Mouse (Mus musculus) erythroblast, embryonic 14.5 days (primary cell): ENCODE measurements around the gene Ces3b. TPM values are rescaled to one million over a fixed set of nuclear protein-coding genes. Genes with fewer than 3 reads are reported as not detected.
"Not testable (repeated sequence)": the region's sequence is repeated elsewhere in the genome, so short reads cannot be mapped to it uniquely, and the experiment has no call there.

Experiments used
- H3K27me3 ChIP-seq: 2 replicates; pipeline ENCODE4 v1.6.1; 2012; ENCODE audit warnings: inconsistent platforms; ENCODE audit not compliant: control insufficient read depth
- H3K36me3 ChIP-seq: 2 replicates; pipeline ENCODE4 v1.6.1; 2012; ENCODE audit warnings: mild to moderate bottlenecking, inconsistent platforms; ENCODE audit not compliant: control insufficient read depth
- H3K4me1 ChIP-seq: 2 replicates; pipeline ENCODE4 v1.6.1; 2012; ENCODE audit warnings: inconsistent platforms; ENCODE audit not compliant: control insufficient read depth
- H3K4me3 ChIP-seq: replicated peaks from 2 replicates; pipeline ENCODE3; 2012; ENCODE audit warnings: moderate library complexity, mild to moderate bottlenecking, inconsistent platforms
- H3K9me3 ChIP-seq: 2 replicates; pipeline ENCODE4 v1.6.1; 2012; ENCODE audit warnings: low read length, inconsistent platforms, mixed read lengths; ENCODE audit not compliant: control insufficient read depth
- GATA1 ChIP-seq: IDR thresholded peaks from 2 replicates; pipeline ENCODE4 v1.6.1; 2012; ENCODE audit warnings: low read length, inconsistent platforms, mixed read lengths
- TAL1 ChIP-seq: IDR thresholded peaks from 3 replicates; pipeline ENCODE4 v1.6.1; 2012; ENCODE audit warnings: low read length, inconsistent platforms, mixed read lengths
- polyA plus RNA-seq: library from polyadenylated mRNA; stranded (reverse); fragments of >175 nt; gene quantifications from 2 replicates; pipeline ENCODE4 v1.2.3, GENCODE M21; 2012

Gene Ces3b
- not detected in 2 replicates for polyA plus RNA-seq

DNA sequence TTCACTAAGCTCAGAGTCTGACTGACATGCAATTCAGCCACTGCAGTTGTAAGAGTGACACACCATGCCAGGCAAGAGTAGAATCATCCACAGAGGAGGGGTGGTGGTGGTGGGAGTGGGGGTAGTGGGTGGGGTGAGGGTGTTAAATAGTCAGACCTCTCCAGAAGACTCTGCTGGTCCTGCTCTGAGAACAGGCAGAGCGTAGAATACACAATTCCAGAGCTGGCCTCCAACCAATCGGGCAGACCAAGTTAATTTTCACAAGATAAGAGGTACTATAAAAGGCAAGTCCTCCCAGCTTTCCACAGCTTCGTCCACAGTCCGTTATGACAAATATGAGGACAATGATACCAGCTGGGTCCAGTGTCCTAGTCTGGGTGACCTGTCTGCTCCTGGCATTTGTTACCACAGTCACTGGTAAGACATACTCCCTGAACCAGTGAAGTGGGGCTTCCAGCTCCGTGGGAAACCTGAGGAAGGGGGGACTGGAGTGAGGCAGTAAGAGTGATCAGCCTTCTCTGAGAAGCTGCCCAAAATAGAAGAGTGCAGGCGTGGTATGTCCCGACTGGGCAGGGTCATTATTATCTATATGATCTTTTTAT, at the start of gene Ces3b:
Gene Ces3b, plus strand, starts transcription at position 305 of the 602 bp plus-strand sequence.
- Histone ChIP-seq H3K36me3 (no peaks in the 10 kb centered on the region), H3K9me3 (no peaks in the 10 kb centered on the region), H3K4me3 (no peak within 1 kb of the TSS), H3K27me3 (no peaks in the 10 kb centered on the region), H3K4me1 (no peaks in the 10 kb centered on the region)
- TF ChIP-seq TAL1 (no peak), GATA1 (no peak)

DNA sequence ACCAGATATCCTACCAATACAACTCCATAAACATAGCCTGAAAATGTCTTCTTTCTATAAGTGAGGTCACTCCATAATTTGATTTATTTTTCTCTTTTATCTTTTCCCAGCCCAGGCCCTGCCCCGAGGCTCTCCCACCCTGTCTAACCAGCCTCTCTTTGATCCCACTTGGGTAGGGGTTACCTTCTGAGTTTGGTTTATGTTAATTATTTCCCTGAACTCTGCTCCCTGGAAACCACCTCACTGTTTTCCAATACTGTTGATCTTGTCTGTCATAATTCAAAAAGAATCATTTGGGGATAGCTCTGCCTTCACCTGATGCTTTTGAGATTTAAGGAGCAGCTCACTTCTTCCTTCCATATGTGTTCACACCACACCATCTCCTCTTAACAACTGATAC, 40.0 kb upstream of the Ces3b start:
- no peak overlapping the region for H3K4me3 ChIP-seq
- H3K36me3 ChIP-seq = no peaks in the 10 kb centered on the region
- H3K4me1 ChIP-seq = no peaks in the 10 kb centered on the region
- no peaks in the 10 kb centered on the region for H3K27me3 ChIP-seq
- no peak for TF ChIP-seq TAL1
- no peak for TF ChIP-seq GATA1
- peaks cover 4% of the 10 kb centered on the region; the same call in 1 of the 2 replicates for H3K9me3 ChIP-seq

DNA sequence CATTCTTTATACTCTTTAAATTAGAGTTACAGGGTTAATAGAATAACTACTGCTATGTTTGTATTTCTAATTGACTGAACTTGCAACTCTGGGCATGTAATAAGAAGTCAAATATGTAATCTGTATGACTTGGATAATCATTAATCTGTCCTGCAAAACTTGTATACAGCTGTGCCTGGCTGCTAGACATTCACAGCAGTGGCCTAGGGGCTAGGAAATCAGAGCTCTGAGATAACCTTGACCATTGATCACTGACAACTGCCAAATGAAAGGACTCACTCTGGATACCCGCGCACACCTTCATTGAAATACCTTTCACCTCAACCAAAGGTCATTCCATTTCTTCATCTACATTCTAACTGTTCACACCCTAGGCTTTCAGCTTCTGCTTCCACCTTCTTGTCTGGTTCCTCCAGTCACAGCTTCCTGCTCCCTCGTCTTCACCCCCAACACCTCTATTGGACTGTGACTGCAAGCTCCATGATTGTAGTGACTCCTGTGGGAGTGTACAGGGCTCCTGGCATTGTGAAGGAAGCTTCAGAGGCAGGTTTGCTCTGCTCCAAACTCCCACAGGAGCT, 37.6 kb upstream of the Ces3b start:
- no peak overlapping the region for H3K4me3 ChIP-seq
- no peaks in the 10 kb centered on the region for H3K27me3 ChIP-seq
- H3K9me3 ChIP-seq = no peaks in the 10 kb centered on the region
- no peaks in the 10 kb centered on the region for H3K36me3 ChIP-seq
- no peaks in the 10 kb centered on the region for H3K4me1 ChIP-seq
- TF ChIP-seq GATA1 = no peak
- no peak for TF ChIP-seq TAL1

DNA sequence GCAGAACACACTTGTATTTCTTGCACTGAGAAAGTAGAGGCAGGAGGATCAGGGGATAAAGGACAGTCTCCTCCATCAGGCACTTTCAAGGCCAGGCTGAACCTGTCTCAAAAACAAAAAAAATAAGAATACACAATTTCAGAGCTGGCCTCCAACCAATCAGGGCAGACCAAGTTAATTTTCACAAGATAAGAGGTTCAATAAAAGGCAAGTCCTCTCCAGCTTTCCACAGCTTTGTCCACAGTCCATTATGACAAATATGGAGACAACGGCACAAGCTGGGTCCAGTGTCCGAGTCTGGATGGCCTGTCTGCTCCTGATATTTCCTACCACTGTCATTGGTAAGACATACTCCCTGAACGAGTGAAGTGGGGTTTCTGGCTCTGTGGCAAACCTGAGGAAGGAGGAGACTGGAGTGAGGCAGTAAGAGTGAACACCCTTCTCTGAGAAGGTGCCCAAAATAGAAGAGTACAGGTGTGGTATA, 35.1 kb upstream of the Ces3b start, which contains the start of gene Ces3a:
Gene Ces3a, plus strand, starts transcription at position 231 of the 484 bp plus-strand sequence.
- no peak for TF ChIP-seq GATA1
- Histone ChIP-seq H3K4me3 (no peak within 1 kb of the TSS), H3K9me3 (no peaks in the 10 kb centered on the region), H3K27me3 (no peaks in the 10 kb centered on the region), H3K4me1 (no peaks in the 10 kb centered on the region), H3K36me3 (no peaks in the 10 kb centered on the region)

DNA sequence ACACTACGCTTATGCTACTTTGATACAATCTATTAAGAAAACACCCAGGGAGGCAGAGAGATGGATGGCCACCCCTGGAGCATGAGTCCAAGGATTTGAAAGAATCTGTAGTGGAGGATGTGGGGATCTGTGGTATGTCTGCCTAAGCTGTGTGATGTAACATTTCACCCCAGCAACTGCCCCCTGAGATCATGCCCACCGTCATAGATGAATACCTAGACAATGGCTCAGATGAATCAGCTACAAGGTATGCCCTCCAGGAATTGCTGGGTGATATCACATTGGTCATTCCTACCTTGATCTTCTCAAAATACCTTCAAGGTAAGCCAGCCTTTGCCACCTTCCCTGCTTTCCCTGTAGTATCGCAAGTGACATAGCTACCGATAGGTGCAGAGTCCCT, 27.3 kb upstream of the Ces3b start:
- Histone ChIP-seq H3K4me3 (no peak overlapping the region), H3K9me3 (no peaks in the 10 kb centered on the region), H3K36me3 (no peaks in the 10 kb centered on the region), H3K27me3 (no peaks in the 10 kb centered on the region), H3K4me1 (no peaks in the 10 kb centered on the region)
- TF ChIP-seq GATA1 (no peak), TAL1 (no peak)

DNA sequence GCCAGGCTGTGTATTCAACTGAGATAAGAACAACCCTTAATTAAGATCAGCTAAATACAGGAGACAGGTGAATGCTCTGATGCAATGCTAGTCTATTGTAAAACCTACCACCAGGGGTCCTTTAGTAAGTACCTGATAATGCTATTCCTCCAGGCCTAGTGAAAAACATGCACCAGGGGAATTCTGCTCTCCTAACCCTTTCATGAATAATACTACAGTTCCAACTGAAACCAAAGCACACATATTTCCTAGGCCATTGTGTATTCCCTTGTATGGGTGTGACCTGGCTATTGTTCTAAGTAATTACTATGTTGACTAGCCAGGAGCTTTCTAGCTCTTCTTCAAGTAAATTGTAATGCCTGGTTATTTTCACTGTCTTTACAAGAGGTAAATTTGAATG, 23.5 kb upstream of the Ces3b start:
- no peak for TF ChIP-seq GATA1
- TF ChIP-seq TAL1 = no peak
- Histone ChIP-seq H3K27me3 (no peaks in the 10 kb centered on the region), H3K4me3 (no peak overlapping the region), H3K4me1 (no peaks in the 10 kb centered on the region), H3K9me3 (no peaks in the 10 kb centered on the region), H3K36me3 (no peaks in the 10 kb centered on the region)

DNA sequence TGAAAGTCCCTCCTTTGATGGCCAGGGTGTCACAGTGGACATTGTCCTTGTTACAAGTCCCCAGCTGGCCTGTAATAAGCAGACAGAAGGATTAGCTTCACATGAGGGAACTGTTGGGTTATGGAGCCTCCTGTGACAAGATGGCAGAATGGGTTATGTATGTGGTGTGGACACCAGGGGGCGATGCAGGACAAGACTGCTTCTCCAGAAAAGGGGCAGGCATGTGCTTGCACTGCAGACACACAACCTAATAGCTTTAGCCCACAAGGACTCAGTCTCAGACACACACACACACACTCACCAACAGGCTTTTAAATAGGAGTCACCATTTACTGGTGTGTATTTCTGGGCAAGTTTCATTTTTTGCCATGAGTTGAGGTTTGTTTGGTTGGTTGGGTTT, 16.8 kb upstream of the Ces3b start:
- TF ChIP-seq GATA1 (no peak), TAL1 (no peak)
- Histone ChIP-seq H3K36me3 (no peaks in the 10 kb centered on the region), H3K4me1 (no peaks in the 10 kb centered on the region), H3K4me3 (no peak overlapping the region), H3K27me3 (no peaks in the 10 kb centered on the region), H3K9me3 (no peaks in the 10 kb centered on the region)

DNA sequence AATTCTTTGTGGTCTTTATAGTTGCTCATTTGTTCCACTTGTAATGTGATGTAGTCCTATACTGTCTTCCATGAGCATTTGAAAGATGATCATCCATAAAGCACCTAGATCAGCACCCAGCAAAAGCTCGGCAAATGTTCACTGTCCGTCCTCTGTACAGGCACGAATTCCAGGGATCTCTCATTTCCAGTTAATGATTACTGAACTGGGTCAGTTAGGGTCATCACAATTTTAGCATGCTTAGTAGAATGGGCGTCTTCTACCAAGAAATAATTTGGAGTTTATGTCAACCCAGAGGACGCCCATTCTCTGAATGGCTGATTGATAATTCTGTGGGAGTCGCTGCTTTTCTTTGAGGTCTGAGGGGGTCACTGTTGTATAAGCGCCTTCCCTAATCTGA, 15.6 kb upstream of the Ces3b start:
- H3K4me1 ChIP-seq, H3K9me3 ChIP-seq, H3K4me3 ChIP-seq, H3K36me3 ChIP-seq, H3K27me3 ChIP-seq: not testable (repeated sequence)

DNA sequence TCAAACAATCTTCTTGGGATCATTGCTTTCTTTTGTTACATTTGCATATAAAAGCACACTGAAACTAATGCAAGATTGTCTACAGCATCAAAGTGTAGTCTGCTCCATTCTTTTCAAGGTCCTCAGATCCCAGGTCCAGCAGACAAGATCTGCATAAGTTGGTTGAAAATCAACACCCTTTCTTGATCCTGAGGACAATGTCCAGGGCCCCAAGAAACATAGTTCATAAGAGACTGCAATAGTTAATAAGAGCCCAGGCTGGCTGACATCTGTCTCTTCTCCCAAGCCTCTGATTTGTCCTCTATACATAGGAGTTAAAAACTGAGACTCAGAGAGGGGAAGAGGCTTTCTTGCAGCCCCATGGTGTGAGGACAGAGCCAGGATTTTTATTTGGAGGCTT, 14.6 kb upstream of the Ces3b start:
- TF ChIP-seq TAL1 (no peak), GATA1 (no peak)
- H3K4me3 ChIP-seq = no peak overlapping the region
- no peaks in the 10 kb centered on the region for H3K4me1 ChIP-seq
- H3K27me3 ChIP-seq = no peaks in the 10 kb centered on the region
- H3K36me3 ChIP-seq = no peaks in the 10 kb centered on the region
- no peaks in the 10 kb centered on the region for H3K9me3 ChIP-seq

DNA sequence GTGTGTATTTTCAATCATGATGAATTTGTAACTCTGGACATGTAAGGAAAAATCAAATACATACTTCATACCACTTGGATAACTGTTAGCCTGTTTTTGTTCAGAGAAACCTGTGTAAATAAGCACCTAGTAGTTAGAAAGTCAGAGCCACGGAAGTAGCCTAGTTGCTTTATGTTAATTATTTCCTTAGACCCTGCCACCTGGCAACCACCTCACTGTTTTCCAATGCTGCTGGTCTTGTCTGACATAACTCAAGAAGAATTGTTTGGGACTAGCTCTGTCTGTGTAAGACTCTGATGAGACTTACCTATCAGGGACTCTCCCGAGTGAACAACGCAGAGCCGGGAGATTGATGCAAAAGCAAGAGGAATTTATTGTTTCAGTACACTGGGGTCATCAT, 7.0 kb upstream of the Ces3b start:
- H3K9me3 ChIP-seq = no peaks in the 10 kb centered on the region
- H3K4me1 ChIP-seq = no peaks in the 10 kb centered on the region
- H3K4me3 ChIP-seq = no peak overlapping the region
- TF ChIP-seq GATA1 (no peak), TAL1 (no peak)
- no peaks in the 10 kb centered on the region for H3K27me3 ChIP-seq
- no peaks in the 10 kb centered on the region for H3K36me3 ChIP-seq
